Mouse (Mus musculus) kidney, adult 8-10 months (tissue): ENCODE measurements around the gene Gm5580.
A peak's percentile ranks its signal among the peaks of the same experiment; 100 is the strongest.
"Not testable (repeated sequence)": the region's sequence is repeated elsewhere in the genome, so short reads cannot be mapped to it uniquely, and the experiment has no call there.

Experiments used
- DNase-seq, 2 experiments: peaks; one replicate each; pipeline ENCODE4 v3.0.0; 2022

The Gm5580 gene

DNA sequence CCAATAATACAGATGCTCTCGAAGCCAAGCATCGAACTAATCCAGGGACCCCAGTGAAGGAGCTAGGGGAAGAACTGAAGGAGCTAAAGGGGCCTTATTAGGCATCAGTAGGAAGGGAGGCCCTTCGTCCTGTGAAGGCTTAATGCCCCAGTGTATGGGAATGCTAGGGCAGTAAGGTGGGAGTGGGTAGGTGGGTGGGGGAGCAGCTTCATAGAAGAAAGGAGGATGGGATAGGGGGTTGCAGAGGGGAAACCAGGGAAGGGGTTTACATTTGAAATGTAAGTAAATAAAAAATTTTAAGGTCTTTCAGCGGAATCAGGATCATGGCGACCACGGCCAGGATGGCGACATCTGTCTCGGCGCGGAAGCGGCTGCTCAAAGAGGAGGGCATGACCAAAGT is at the start of gene Gm5580:
Gm5580 (plus strand) TSS at position 301 of the 400 bp plus-strand sequence.
- DNase-seq: not testable (repeated sequence)

DNA sequence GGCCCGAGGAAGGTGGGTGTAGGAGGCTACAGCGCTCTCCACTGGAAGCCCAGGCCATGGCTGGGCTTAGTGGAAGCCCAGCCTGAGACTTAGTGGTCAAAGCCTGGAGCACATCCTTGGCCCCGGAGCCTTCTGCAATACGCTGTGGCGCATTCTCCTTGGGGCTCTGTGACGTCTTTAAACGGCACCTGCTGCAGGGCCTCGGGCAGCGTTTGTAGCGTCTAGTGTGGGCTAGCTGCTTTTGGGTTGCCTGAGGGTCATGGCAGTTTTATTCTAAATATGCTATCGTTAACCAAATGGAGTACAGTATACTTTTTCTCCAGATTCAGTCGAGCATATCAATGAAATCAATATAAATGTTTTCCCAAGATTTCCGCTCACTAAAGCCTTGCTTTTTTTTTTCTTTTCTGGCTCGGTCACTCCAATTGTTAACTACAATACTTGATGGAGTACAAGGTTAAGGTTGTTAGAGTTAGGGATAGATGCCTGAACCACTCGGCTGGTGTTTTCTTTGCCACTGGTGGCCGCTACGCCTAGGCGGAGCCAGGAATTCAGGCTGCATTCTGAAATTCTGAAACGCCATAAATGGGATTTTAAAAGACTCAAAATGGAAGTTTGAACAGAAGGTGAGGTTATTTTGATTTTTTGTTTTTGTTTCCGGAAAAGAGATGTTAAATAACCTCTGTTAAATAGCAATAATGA is 44.5 kb upstream of the Gm5580 start, which contains the start of gene Olfr212:
Olfr212 (plus strand) TSS at position 215 of the 702 bp plus-strand sequence.
- not testable (repeated sequence) for DNase-seq

- DNase-seq: no peak
These were observed 36.1 kb upstream of the Gm5580 start for GRCm38 (mm10) chr6:116514832-116515231.

DNA sequence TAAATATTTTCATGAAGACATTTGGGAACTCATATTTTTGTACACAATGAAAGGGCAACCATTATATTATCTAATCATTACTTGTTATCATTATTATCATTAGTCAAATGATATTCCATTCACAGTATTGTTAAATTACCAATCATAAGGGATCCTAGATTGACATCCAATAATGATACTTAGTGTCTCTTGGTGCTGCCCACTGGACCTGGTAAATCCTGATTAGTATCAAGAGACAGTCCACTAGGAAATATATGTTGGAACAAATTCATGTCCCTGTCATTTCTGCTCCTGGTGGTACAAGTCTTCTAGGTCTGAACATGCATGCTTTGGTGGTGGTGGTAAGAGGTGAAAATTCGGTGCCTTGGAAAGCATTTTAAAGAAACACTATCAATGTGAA is 12.8 kb upstream of the Gm5580 start, which contains the start of gene Olfr213:
Olfr213 (plus strand) TSS at position 301 of the 400 bp plus-strand sequence.
- DNase-seq: no peak

DNA sequence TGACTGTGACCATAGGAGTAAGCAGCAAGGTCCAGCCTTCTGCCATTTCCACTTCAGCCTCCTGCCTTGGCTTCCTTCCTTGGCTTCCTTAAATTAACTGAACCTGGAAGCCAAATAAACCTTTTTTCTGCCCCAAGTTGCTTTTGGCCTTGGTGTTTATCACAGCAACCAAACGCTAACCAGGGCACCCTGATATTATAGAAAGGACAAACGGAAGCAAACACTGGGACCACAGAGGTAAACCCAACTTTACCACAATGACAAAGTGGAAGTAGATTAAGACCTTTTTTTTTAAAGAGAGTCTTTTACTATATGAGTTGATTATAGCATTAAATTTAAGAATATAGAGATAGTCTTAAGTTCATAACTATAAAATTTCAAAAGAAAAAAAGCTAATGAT is 8.4 kb upstream of the Gm5580 start:
- DNase-seq: no peak

DNA sequence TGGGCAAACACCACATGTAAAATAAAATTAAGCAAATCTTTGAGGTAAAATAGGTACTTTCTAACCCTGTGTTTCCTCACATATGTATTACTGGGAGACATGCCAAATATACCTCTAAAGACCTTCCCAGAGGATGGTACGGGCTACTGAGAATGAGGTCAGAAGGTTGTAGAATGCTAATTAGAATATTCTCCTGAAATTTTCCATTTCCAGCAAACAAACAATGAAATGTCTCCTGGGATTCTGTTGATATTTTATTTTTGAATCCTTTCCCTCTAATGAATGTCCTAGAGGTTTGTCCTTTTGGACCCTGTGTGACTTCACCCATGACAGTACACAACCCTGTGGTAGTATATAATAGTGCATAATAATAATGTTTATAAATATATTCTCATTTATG is 3.0 kb downstream of the Gm5580 start, which contains the start of gene Olfr214:
Olfr214 (plus strand) TSS at position 301 of the 400 bp plus-strand sequence.
- no peak for DNase-seq

- no peak for DNase-seq
These were observed 4.0 kb downstream of the Gm5580 start for GRCm38 (mm10) chr6:116554952-116555351.

GRCm38 (mm10) chr6:116569834-116570233 is 18.9 kb downstream of the Gm5580 start:
- peak; percentile 30 to 56 for DNase-seq

DNA sequence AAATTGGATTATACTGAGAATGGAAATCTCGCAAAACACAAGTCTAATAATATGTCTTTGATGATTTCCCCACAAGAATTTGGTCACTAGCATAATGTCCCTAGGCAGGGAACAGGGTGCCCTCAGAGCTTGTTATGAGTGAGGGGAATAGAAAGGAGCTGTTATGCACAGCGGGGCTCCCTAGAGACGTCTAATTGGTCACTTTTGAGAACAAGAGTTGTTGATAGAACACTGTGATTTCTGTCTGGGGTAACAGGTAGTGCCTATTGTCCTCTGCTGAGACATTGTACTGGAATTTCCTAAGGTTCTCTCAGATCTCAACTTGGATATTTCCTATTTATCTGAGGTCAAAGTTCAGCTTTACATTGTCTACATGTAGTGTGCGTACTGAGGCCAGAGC is 33.2 kb downstream of the Gm5580 start, which contains the start of gene Olfr215:
Olfr215 (minus strand) TSS at position 101 of the 400 bp plus-strand sequence.
- DNase-seq: no peak

GRCm38 (mm10) chr6:116600969-116601368 is 50.0 kb downstream of the Gm5580 start:
- not testable (repeated sequence) for DNase-seq
